8 mouse cellular contexts compared by ENCODE assay signal in the genomic region with DNA sequence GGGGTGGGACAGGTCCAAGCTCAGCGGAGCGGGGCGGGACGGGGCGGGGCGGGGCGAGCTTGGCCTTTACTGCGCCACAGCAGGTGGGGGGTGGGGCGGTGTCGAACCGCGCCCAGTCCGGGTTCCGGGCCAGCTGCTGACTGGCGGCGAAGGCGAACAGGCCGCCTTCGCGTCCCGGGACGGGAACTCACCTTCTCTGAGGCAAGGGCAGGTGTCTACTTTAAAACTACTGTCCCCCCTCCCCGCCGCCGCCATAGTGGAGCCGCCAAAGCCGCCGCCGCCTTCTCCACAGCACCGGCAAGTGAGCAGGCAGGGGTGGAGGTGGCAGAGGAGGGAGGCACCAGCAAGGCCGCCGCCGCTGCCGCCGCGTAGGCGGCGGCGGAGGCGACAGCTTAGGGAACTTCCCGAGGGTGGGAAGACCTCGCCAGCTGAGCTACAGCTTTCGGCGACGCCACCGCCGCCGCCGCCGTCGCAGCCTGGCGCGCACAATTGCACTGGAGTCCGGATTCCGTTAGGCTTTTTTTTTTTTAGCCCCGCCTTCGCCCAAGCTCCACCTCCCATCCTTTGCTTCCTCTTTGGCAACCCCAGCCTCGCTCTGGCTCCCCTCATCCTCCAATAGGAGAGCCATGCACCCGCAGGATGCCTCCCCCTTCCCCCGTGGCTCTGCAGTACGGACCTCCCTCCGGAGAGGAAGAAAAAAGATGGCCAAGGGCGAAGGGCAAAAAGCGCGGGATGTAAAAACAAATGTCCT. TPM values are rescaled to one million over a fixed set of nuclear protein-coding genes. Genes with fewer than 3 reads are reported as not detected.
DNase-seq lines count a peak whose midpoint lies in the region; ATAC-seq and TF ChIP-seq lines count a peak whose summit lies in the region.

A gene (minus strand): TSS at position 490 of the 751 bp plus-strand sequence.

- TF ChIP-seq EP300 in liver, embryonic 14.5 days (IDR thresholded peaks at IDR 0.05; ENCODE audit: low read depth) = no peak
- no peak for TF ChIP-seq EP300 in stomach, postnatal 0 days (optimal IDR thresholded peaks at IDR 0.05)

- no peak for TF ChIP-seq CTCF in liver, embryonic 14.5 days (IDR thresholded peaks at IDR 0.05; ENCODE audit: low read depth)
- TF ChIP-seq CTCF in stomach, postnatal 0 days (IDR thresholded peaks at IDR 0.05; ENCODE audit: low read depth) = no peak

- DNase-seq in CD8-positive naive resting alpha-beta T cell, adult 2 months (ENCODE audit: low read depth in 2 of 2, low spot score in 2 of 2) = peak; percentile 81 to 83
- peak; percentile 74 for DNase-seq in c-Kit-positive CD71-negative TER-119-negative erythroid progenitor cells, embryonic 14.5 days (ENCODE audit: low read depth)
- peak; percentile 85 for DNase-seq in forebrain, embryonic 10.5 days (ENCODE audit: extremely low spot score, low spot score)
- DNase-seq in kidney, postnatal 25 days = peak; percentile 92 to 96
- DNase-seq in liver, embryonic 14.5 days (ENCODE audit: low read depth in 3 of 3, low spot score in 3 of 3) = peak; percentile 78 to 81 (median 81)
- peak; percentile 86 for DNase-seq in neural tube, embryonic 11.5 days (ENCODE audit: low spot score)
- DNase-seq in stomach, postnatal 0 days (ENCODE audit: low spot score) = peak; percentile 87

- H3K4me1 ChIP-seq in forebrain, embryonic 10.5 days = peaks cover 7% of the 10 kb centered on the region
- no peaks in the 10 kb centered on the region; the same call in 1 of the 2 replicates for H3K4me1 ChIP-seq in heart, embryonic 15.5 days (replicated peaks)
- no peaks in the 10 kb centered on the region for H3K4me1 ChIP-seq in liver, embryonic 14.5 days (replicated peaks; ENCODE audit: control insufficient read depth in 2 of 2, insufficient read depth in 2 of 2, low read length in 1 of 2)
- H3K4me1 ChIP-seq in neural tube, embryonic 11.5 days (ENCODE audit: control insufficient read depth, insufficient read depth, low read length) = peaks cover 3% of the 10 kb centered on the region; the same call in 1 of the 2 replicates
- no peaks in the 10 kb centered on the region for H3K4me1 ChIP-seq in stomach, postnatal 0 days (replicated peaks; ENCODE audit: control insufficient read depth, insufficient read depth)

- no peaks in the 10 kb centered on the region for H3K36me3 ChIP-seq in forebrain, embryonic 10.5 days (replicated peaks)
- no peaks in the 10 kb centered on the region for H3K36me3 ChIP-seq in heart, embryonic 15.5 days
- no peaks in the 10 kb centered on the region for H3K36me3 ChIP-seq in liver, embryonic 14.5 days (replicated peaks; ENCODE audit: control insufficient read depth, insufficient read depth, low read depth)
- H3K36me3 ChIP-seq in neural tube, embryonic 11.5 days (ENCODE audit: control insufficient read depth, insufficient read depth, low read length) = no peaks in the 10 kb centered on the region
- H3K36me3 ChIP-seq in stomach, postnatal 0 days (ENCODE audit: control insufficient read depth, insufficient read depth, low read length) = no peaks in the 10 kb centered on the region

- H3K9ac ChIP-seq in heart, embryonic 15.5 days = peak within 1 kb of the TSS; percentile 82
- H3K9ac ChIP-seq in liver, embryonic 14.5 days (replicated peaks) = peak within 1 kb of the TSS; percentile 93
- peak within 1 kb of the TSS; percentile 78 for H3K9ac ChIP-seq in neural tube, embryonic 11.5 days (ENCODE audit: low read length)
- H3K9ac ChIP-seq in stomach, postnatal 0 days (ENCODE audit: low read length) = peak within 1 kb of the TSS; percentile 80

- peaks cover 76% of the 10 kb centered on the region for H3K27me3 ChIP-seq in forebrain, embryonic 10.5 days (ENCODE audit: poor library complexity, severe bottlenecking)
- no peaks in the 10 kb centered on the region for H3K27me3 ChIP-seq in heart, embryonic 15.5 days
- H3K27me3 ChIP-seq in liver, embryonic 14.5 days (ENCODE audit: control insufficient read depth, insufficient read depth, low read length) = no peaks in the 10 kb centered on the region
- no peaks in the 10 kb centered on the region for H3K27me3 ChIP-seq in neural tube, embryonic 11.5 days (ENCODE audit: control insufficient read depth, insufficient read depth, low read length)
- H3K27me3 ChIP-seq in stomach, postnatal 0 days (ENCODE audit: control insufficient read depth, insufficient read depth, low read length) = no peaks in the 10 kb centered on the region

- H3K9me3 ChIP-seq in forebrain, embryonic 10.5 days = no peaks in the 10 kb centered on the region
- H3K9me3 ChIP-seq in heart, embryonic 15.5 days (replicated peaks) = no peaks in the 10 kb centered on the region
- no peaks in the 10 kb centered on the region for H3K9me3 ChIP-seq in liver, embryonic 14.5 days (ENCODE audit: control insufficient read depth, low read length)
- H3K9me3 ChIP-seq in neural tube, embryonic 11.5 days (ENCODE audit: control insufficient read depth, low read length) = no peaks in the 10 kb centered on the region
- H3K9me3 ChIP-seq in stomach, postnatal 0 days (ENCODE audit: control insufficient read depth, low read length) = no peaks in the 10 kb centered on the region

- 23% methylated on average over 63 of the region's 65 CpGs for WGBS in forebrain, embryonic 10.5 days
- WGBS in heart, embryonic 15.5 days = 13% methylated on average over 61 of the region's 65 CpGs
- WGBS in liver, embryonic 14.5 days (ENCODE audit: insufficient replicate concordance) = 13% methylated on average over 62 of the region's 65 CpGs
- WGBS in neural tube, embryonic 11.5 days = 9% methylated on average over 41 of the region's 65 CpGs
- WGBS in stomach, postnatal 0 days = 13% methylated on average over 44 of the region's 65 CpGs

- H3K27ac ChIP-seq in forebrain, embryonic 10.5 days = peak within 1 kb of the TSS; percentile 97
- H3K27ac ChIP-seq in heart, embryonic 15.5 days = peak within 1 kb of the TSS; percentile 97
- peak within 1 kb of the TSS; percentile 74 for H3K27ac ChIP-seq in liver, embryonic 14.5 days
- peak within 1 kb of the TSS; percentile 86 for H3K27ac ChIP-seq in neural tube, embryonic 11.5 days (ENCODE audit: low read depth, low read length)
- peak within 1 kb of the TSS; percentile 93 for H3K27ac ChIP-seq in stomach, postnatal 0 days (replicated peaks)

- H3K4me2 ChIP-seq in heart, embryonic 15.5 days = peak within 1 kb of the TSS; percentile 59
- peak within 1 kb of the TSS; percentile 67 for H3K4me2 ChIP-seq in liver, embryonic 14.5 days (ENCODE audit: low read depth)
- H3K4me2 ChIP-seq in neural tube, embryonic 11.5 days (ENCODE audit: low read depth) = peak within 1 kb of the TSS; percentile 33
- peak within 1 kb of the TSS; percentile 44 for H3K4me2 ChIP-seq in stomach, postnatal 0 days (replicated peaks; ENCODE audit: low read depth)

- ATAC-seq in heart, embryonic 15.5 days (replicated peaks; ENCODE audit: insufficient number of reproducible peaks, insufficient read depth, low FRiP score, low read depth) = peak; percentile 100
- peak; percentile 98 for ATAC-seq in liver, embryonic 14.5 days (ENCODE audit: insufficient read depth)
- peak; percentile 99 for ATAC-seq in neural tube, embryonic 11.5 days (ENCODE audit: insufficient read depth, low FRiP score, low TSS enrichment)
- ATAC-seq in stomach, postnatal 0 days (ENCODE audit: low FRiP score, low TSS enrichment) = peak; percentile 100

- peak within 1 kb of the TSS; percentile 66 for H3K4me3 ChIP-seq in forebrain, embryonic 10.5 days
- H3K4me3 ChIP-seq in heart, embryonic 15.5 days = peak within 1 kb of the TSS; percentile 66
- peak within 1 kb of the TSS; percentile 67 to 75 for H3K4me3 ChIP-seq in liver, embryonic 14.5 days (ENCODE audit: insufficient read depth in 1 of 2, low read depth in 2 of 2, low read length in 2 of 2)
- peak within 1 kb of the TSS; percentile 55 for H3K4me3 ChIP-seq in neural tube, embryonic 11.5 days (ENCODE audit: low read depth, low read length)
- peak within 1 kb of the TSS; percentile 59 for H3K4me3 ChIP-seq in stomach, postnatal 0 days (ENCODE audit: low read depth, low read length)

RNA-seq across cellular contexts. Expression of the gene that starts here (rescaled TPM):
- 4.0 and 4.3 TPM in 2 replicates for polyA plus RNA-seq in forebrain, embryonic 10.5 days (2016; fragmentation: Nextera tagmentation; extraction: Ambion mirVana)
- polyA plus RNA-seq in heart, embryonic 15.5 days (2015; fragmentation: Nextera tagmentation; extraction: Ambion mirVana) = 7.7 and 9.6 TPM in 2 replicates
- 0.23 and 0.52 TPM in 2 replicates for polyA plus RNA-seq in liver, embryonic 14.5 days (2012; rRNA removed)
- polyA plus RNA-seq in liver, embryonic 14.5 days (2014; fragmentation: Nextera tagmentation; extraction: Ambion mirVana) = 1.1 and 1.5 TPM in 2 replicates
- 5.5 and 6.0 TPM in 2 replicates for polyA plus RNA-seq in neural tube, embryonic 11.5 days (2014; fragmentation: Nextera tagmentation; extraction: Ambion mirVana)
- 2.2 TPM in 2 replicates for polyA plus RNA-seq in stomach, postnatal 0 days (2015; fragmentation: Nextera tagmentation; extraction: Ambion mirVana)

Comparison
In these comparisons a context has a peak if more than half of its experiments do, and no peak if none do; other contexts are left out.
1. Peak in every context shown above with its lines: DNase-seq, ATAC-seq, H3K4me3 ChIP-seq and H3K27ac ChIP-seq.